Comparison of ENCODE assay signal across 9 mouse cellular contexts in the genomic region with DNA sequence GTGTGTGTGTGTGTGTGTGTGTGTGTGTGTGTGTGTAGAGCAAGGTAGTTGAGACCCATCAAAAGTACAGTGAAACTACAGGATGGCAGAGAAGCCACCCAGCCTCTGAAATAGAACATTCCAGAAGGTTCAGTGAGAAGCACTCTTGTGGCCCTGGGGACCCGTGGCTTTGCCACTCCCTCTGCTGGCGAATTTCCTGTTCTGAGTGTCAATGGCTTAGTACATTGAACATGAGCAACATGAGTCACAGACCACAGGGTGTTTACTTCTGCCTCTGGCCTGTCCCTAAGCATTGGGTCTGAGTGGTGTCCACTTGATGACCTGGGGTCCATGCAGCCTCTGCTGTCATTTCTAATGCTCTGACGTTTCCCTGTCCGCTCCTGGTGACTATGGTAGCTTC. TPM values are rescaled to one million over a fixed set of nuclear protein-coding genes. Genes with fewer than 3 reads are reported as not detected.
A peak's percentile ranks its signal among the peaks of the same experiment; 100 is the strongest.
DNase-seq lines count a peak whose midpoint lies in the region; ATAC-seq and TF ChIP-seq lines count a peak whose summit lies in the region.
"Had no signal": no experiment of that assay in that cellular context is flagged by ENCODE, and none has a peak within 500 bp of the region (broad histone marks: within the 10 kb centered on the region; RNA-seq: fewer than 3 reads in every experiment).

No protein-coding gene starts in this region.

- H3K27ac ChIP-seq in lung, postnatal 0 days (ENCODE audit: low read length) = no peak overlapping the region
- H3K27ac ChIP-seq: liver, embryonic 15.5 days had no signal

- H3K4me1 ChIP-seq in lung, postnatal 0 days (ENCODE audit: insufficient read depth, low read depth, low read length) = no peaks in the 10 kb centered on the region; the same call in none of the 2 replicates

- H3K9me3 ChIP-seq in lung, postnatal 0 days (ENCODE audit: low read length) = no peaks in the 10 kb centered on the region
- H3K9me3 ChIP-seq: liver, embryonic 15.5 days had no signal

- DNase-seq in spleen, adult 18-20 months = peak; percentile 45 to 54
- DNase-seq in spleen, adult 12 weeks (ENCODE audit: low spot score) = no peak
- peak; percentile 84 for DNase-seq in adrenal gland, postnatal 14 days
- DNase-seq in heart, adult 8-10 months (ENCODE audit: low spot score) = peak; percentile 76
- DNase-seq in lung, postnatal 0 days (ENCODE audit: low spot score) = peak; percentile 82
- DNase-seq in right cerebral cortex, postnatal 36 days (ENCODE audit: low spot score in 2 of 2) = no peak
- DNase-seq in ovary, postnatal 36 days (ENCODE audit: low spot score) = no peak
- DNase-seq in left cerebral cortex, postnatal 14 days (ENCODE audit: low spot score in 2 of 2) = no peak

- no peak overlapping the region for H3K4me2 ChIP-seq in lung, postnatal 0 days (replicated peaks; ENCODE audit: low read depth, low read length)
- H3K4me2 ChIP-seq: liver, embryonic 15.5 days had no signal

- H3K36me3 ChIP-seq in lung, postnatal 0 days (ENCODE audit: insufficient read depth, low read length) = no peaks in the 10 kb centered on the region
- H3K36me3 ChIP-seq: liver, embryonic 15.5 days had no signal

- intact Hi-C loops in left cerebral cortex, postnatal 14 days (cut with DNase I) = no loop called here

- H3K27me3 ChIP-seq in lung, postnatal 0 days (replicated peaks; ENCODE audit: insufficient read depth, low read length) = no peaks in the 10 kb centered on the region

- peak; percentile 67 for TF ChIP-seq CTCF in lung, postnatal 0 days (IDR thresholded peaks at IDR 0.05)

- 41% methylated on average over 4 of the region's 4 CpGs for WGBS in lung, postnatal 0 days

- no peak overlapping the region for H3K9ac ChIP-seq in lung, postnatal 0 days (replicated peaks; ENCODE audit: low read depth)
- H3K9ac ChIP-seq: liver, embryonic 15.5 days had no signal

- peak; percentile 76 for TF ChIP-seq EP300 in lung, postnatal 0 days (IDR thresholded peaks at IDR 0.05)

- no peak overlapping the region for H3K4me3 ChIP-seq in lung, postnatal 0 days (ENCODE audit: low read depth, low read length)
- H3K4me3 ChIP-seq: liver, embryonic 15.5 days had no signal

- ATAC-seq in lung, postnatal 0 days = peak; percentile 77

RNA-seq across cellular contexts. Expression of a gene that starts 28.6 kb away (rescaled TPM):
- 202 and 263 TPM in 2 replicates for total RNA-seq in adrenal gland, postnatal 14 days (2021)
- 100 to 1,000 TPM; 101 to 124 (median 116) TPM for total RNA-seq in heart, adult 8-10 months (2022)
- polyA plus RNA-seq in lung, postnatal 0 days (2015; fragmentation: Nextera tagmentation; extraction: Ambion mirVana) = 65.7 and 80.9 TPM in 2 replicates
- 10 to 100 TPM; 80.9 to 84.3 TPM for total RNA-seq in left cerebral cortex, postnatal 14 days (2021)

Comparison
In these comparisons a context has a peak if more than half of its experiments do, and no peak if none do; other contexts are left out.
1. DNase-seq: peak in spleen, adult 18-20 months (2 of 2), adrenal gland, postnatal 14 days (single experiment), heart, adult 8-10 months (single experiment) and lung, postnatal 0 days (single experiment); none in spleen, adult 12 weeks (single experiment), right cerebral cortex, postnatal 36 days (0 of 2), ovary, postnatal 36 days (single experiment) and left cerebral cortex, postnatal 14 days (0 of 2).